Mouse (Mus musculus) MEL (cell line): Measurements from ENCODE around the gene Nphs2. TPM values are rescaled to one million over a fixed set of nuclear protein-coding genes. Genes with fewer than 3 reads are reported as not detected.

Experiments
- DNase-seq: peaks from one replicate; pipeline ENCODE4 v3.0.0; 2011; ENCODE audit warnings: low read depth, low spot score
- H3K27ac ChIP-seq: 2 replicates; pipeline ENCODE4 v1.5.1; 2012; ENCODE audit warnings: low read depth, mild to moderate bottlenecking, control low read depth, low read length, moderate library complexity; ENCODE audit not compliant: control insufficient read depth
- H3K27me3 ChIP-seq, 2 experiments: fragments of 150-350 bp in 1 of 2; sonication (generic) in 1 of 2; 2 replicates each; pipeline ENCODE4 v1.6.1; 2012; ENCODE audit warnings: low read length in 2 of 2, mild to moderate bottlenecking in 2 of 2, improper control_type of control experiment in 1 of 2, moderate library complexity in 1 of 2; ENCODE audit not compliant: insufficient read depth in 2 of 2, control insufficient read depth in 1 of 2
- H3K36me3 ChIP-seq, 2 experiments: 2 replicates each; pipeline ENCODE4 v1.6.1; 2012 to 2014; ENCODE audit warnings: low read length in 2 of 2, improper control_type of control experiment in 1 of 2, inconsistent platforms in 1 of 2, mild to moderate bottlenecking in 1 of 2; ENCODE audit not compliant: insufficient read depth in 2 of 2, control insufficient read depth in 1 of 2
- H3K4me1 ChIP-seq, 2 experiments: fragments of 150-350 bp in 1 of 2; sonication (generic) in 1 of 2; 2 replicates each; pipeline ENCODE4 v1.6.1; 2012; ENCODE audit warnings: low read length in 2 of 2, improper control_type of control experiment in 1 of 2, mild to moderate bottlenecking in 1 of 2; ENCODE audit not compliant: insufficient read depth in 2 of 2, control insufficient read depth in 1 of 2
- H3K4me3 ChIP-seq, 2 experiments: fragments of 150-350 bp in 1 of 2; sonication (generic) in 1 of 2; 2 replicates each; pipeline ENCODE4 v1.5.1; 2012; ENCODE audit warnings: low read depth in 2 of 2, low read length in 2 of 2, mild to moderate bottlenecking in 2 of 2, moderate library complexity in 2 of 2, control low read depth in 1 of 2, improper control_type of control experiment in 1 of 2; ENCODE audit not compliant: control insufficient read depth in 1 of 2, insufficient read depth in 1 of 2
- H3K79me2 ChIP-seq: 2 replicates; pipeline ENCODE4 v1.6.1; 2012; ENCODE audit warnings: mild to moderate bottlenecking, low read length, moderate library complexity; ENCODE audit not compliant: control insufficient read depth, poor library complexity, insufficient read depth
- H3K9ac ChIP-seq: 2 replicates; pipeline ENCODE4 v1.6.1; 2012; ENCODE audit warnings: low read depth, mild to moderate bottlenecking, control low read depth, low read length, moderate library complexity; ENCODE audit not compliant: control insufficient read depth, poor library complexity, severe bottlenecking
- H3K9me3 ChIP-seq: fragments of 150-350 bp; sonication (generic); replicated peaks from 2 replicates; pipeline ENCODE4 v1.6.1; 2012; ENCODE audit warnings: mild to moderate bottlenecking, low read length, improper control_type of control experiment, moderate library complexity; ENCODE audit not compliant: insufficient read depth
- BHLHE40 ChIP-seq: IDR thresholded peaks from 2 replicates; pipeline ENCODE4 v1.6.1; 2012; ENCODE audit warnings: low read depth, mild to moderate bottlenecking, inconsistent platforms, low read length, improper control_type of control experiment, borderline replicate concordance
- CHD2 ChIP-seq: IDR thresholded peaks from 2 replicates; pipeline ENCODE4 v1.6.1; 2011; ENCODE audit warnings: low read length, improper control_type of control experiment
- CTCF ChIP-seq, 3 experiments: IDR thresholded peaks in 2 of 3; conservative IDR thresholded peaks in 1 of 3; 2 replicates each; pipeline ENCODE4 v1.5.1; 2011 to 2012; ENCODE audit warnings: low read length in 3 of 3, low read depth in 2 of 3, mild to moderate bottlenecking in 2 of 3, improper control_type of control experiment in 1 of 3, inconsistent platforms in 1 of 3, mixed read lengths in 1 of 3, moderate library complexity in 1 of 3; ENCODE audit not compliant: control insufficient read depth in 1 of 3, insufficient read depth in 1 of 3, poor library complexity in 1 of 3, severe bottlenecking in 1 of 3
- E2F4 ChIP-seq: IDR thresholded peaks from 2 replicates; pipeline ENCODE4 v1.6.1; 2011; ENCODE audit warnings: low read depth, low read length, improper control_type of control experiment, borderline replicate concordance
- EP300 ChIP-seq, 2 experiments: IDR thresholded peaks; 2 replicates each; pipeline ENCODE4 v1.6.1; 2011; ENCODE audit warnings: improper control_type of control experiment in 2 of 2, low read length in 2 of 2, low read depth in 1 of 2, mild to moderate bottlenecking in 1 of 2
- ETS1 ChIP-seq: IDR thresholded peaks from 2 replicates; pipeline ENCODE4 v1.6.1; 2012; ENCODE audit warnings: low read depth, mild to moderate bottlenecking, inconsistent platforms, low read length, improper control_type of control experiment, moderate library complexity
- GATA1 ChIP-seq: IDR thresholded peaks from 2 replicates; pipeline ENCODE4 v1.6.1; 2011; ENCODE audit warnings: low read depth, low read length, improper control_type of control experiment
- HCFC1 ChIP-seq: IDR thresholded peaks from 2 replicates; pipeline ENCODE4 v1.6.1; 2012; ENCODE audit warnings: low read depth, mild to moderate bottlenecking, inconsistent platforms, low read length, improper control_type of control experiment, moderate library complexity
- JUND ChIP-seq: IDR thresholded peaks from 2 replicates; pipeline ENCODE4 v1.6.1; 2011; ENCODE audit warnings: low read depth, mild to moderate bottlenecking, improper control_type of control experiment, low read length
- MAFK ChIP-seq: IDR thresholded peaks from 2 replicates; pipeline ENCODE4 v1.6.1; 2011; ENCODE audit warnings: low read depth, mild to moderate bottlenecking, low read length, improper control_type of control experiment, borderline replicate concordance
- MAX ChIP-seq: IDR thresholded peaks from 2 replicates; pipeline ENCODE4 v1.6.1; 2011; ENCODE audit warnings: low read length, improper control_type of control experiment
- MAZ ChIP-seq: IDR thresholded peaks from 2 replicates; pipeline ENCODE4 v1.6.1; 2012; ENCODE audit warnings: low read depth, mild to moderate bottlenecking, inconsistent platforms, low read length, improper control_type of control experiment
- MYB ChIP-seq: IDR thresholded peaks from 2 replicates; pipeline ENCODE4 v1.6.1; 2011; ENCODE audit warnings: mild to moderate bottlenecking, low read depth, low read length, improper control_type of control experiment
- MYC ChIP-seq: IDR thresholded peaks from 2 replicates; pipeline ENCODE4 v1.6.1; 2011; ENCODE audit warnings: low read depth, mild to moderate bottlenecking, low read length, improper control_type of control experiment, moderate library complexity
- NELFE ChIP-seq: IDR thresholded peaks from 2 replicates; pipeline ENCODE4 v1.6.1; 2011; ENCODE audit warnings: low read depth, low read length, improper control_type of control experiment
- POLR2A ChIP-seq, 2 experiments: IDR thresholded peaks; 2 replicates each; pipeline ENCODE4 v1.6.1; 2011 to 2012; ENCODE audit warnings: low read length in 2 of 2, mild to moderate bottlenecking in 2 of 2, control low read depth in 1 of 2, improper control_type of control experiment in 1 of 2, low read depth in 1 of 2, moderate library complexity in 1 of 2; ENCODE audit not compliant: control insufficient read depth in 1 of 2, insufficient read depth in 1 of 2, poor library complexity in 1 of 2
- POLR2AphosphoS2 ChIP-seq: IDR thresholded peaks from 2 replicates; pipeline ENCODE4 v1.6.1; 2011; ENCODE audit warnings: low read length, improper control_type of control experiment
- POLR2AphosphoS5 ChIP-seq: IDR thresholded peaks from 2 replicates; pipeline ENCODE4 v1.6.1; 2012; ENCODE audit warnings: low read depth, borderline replicate concordance, mild to moderate bottlenecking, inconsistent platforms, low read length, moderate library complexity, mixed read lengths
- SIN3A ChIP-seq: IDR thresholded peaks from 2 replicates; pipeline ENCODE4 v1.6.1; 2012; ENCODE audit warnings: low read length, improper control_type of control experiment, inconsistent platforms
- SMC3 ChIP-seq: IDR thresholded peaks from 2 replicates; pipeline ENCODE4 v1.6.1; 2011; ENCODE audit warnings: low read depth, low read length, improper control_type of control experiment
- TAL1 ChIP-seq: IDR thresholded peaks from 2 replicates; pipeline ENCODE4 v1.6.1; 2012; ENCODE audit warnings: mild to moderate bottlenecking, inconsistent platforms, low read length, moderate library complexity, mixed read lengths
- TBP ChIP-seq: IDR thresholded peaks from 2 replicates; pipeline ENCODE4 v1.8.0; 2011; ENCODE audit warnings: low read depth, low read length, improper control_type of control experiment
- TCF12 ChIP-seq: IDR thresholded peaks from 2 replicates; pipeline ENCODE4 v1.6.1; 2014; ENCODE audit warnings: low read depth, mild to moderate bottlenecking, inconsistent platforms, low read length, improper control_type of control experiment, moderate library complexity
- UBTF ChIP-seq: IDR thresholded peaks from 2 replicates; pipeline ENCODE4 v1.6.1; 2012; ENCODE audit warnings: low read depth, mild to moderate bottlenecking, inconsistent platforms, low read length, improper control_type of control experiment, moderate library complexity, borderline replicate concordance; ENCODE audit not compliant: insufficient read depth
- USF1 ChIP-seq: IDR thresholded peaks from 2 replicates; pipeline ENCODE4 v1.6.1; 2014; ENCODE audit warnings: low read depth, mild to moderate bottlenecking, inconsistent platforms, low read length, improper control_type of control experiment, moderate library complexity
- USF2 ChIP-seq, 2 experiments: IDR thresholded peaks; 2 replicates each; pipeline ENCODE4 v1.6.1; 2011 to 2012; ENCODE audit warnings: improper control_type of control experiment in 2 of 2, low read length in 2 of 2, borderline replicate concordance in 1 of 2, inconsistent platforms in 1 of 2, low read depth in 1 of 2, mild to moderate bottlenecking in 1 of 2; ENCODE audit not compliant: insufficient read depth in 1 of 2
- ZC3H11A ChIP-seq: IDR thresholded peaks from 2 replicates; pipeline ENCODE4 v1.6.1; 2012; ENCODE audit warnings: low read depth, mild to moderate bottlenecking, inconsistent platforms, low read length, improper control_type of control experiment
- ZKSCAN1 ChIP-seq: IDR thresholded peaks from 2 replicates; pipeline ENCODE4 v1.6.1; 2012; ENCODE audit warnings: low read depth, mild to moderate bottlenecking, inconsistent platforms, low read length, improper control_type of control experiment, moderate library complexity
- ZMIZ1 ChIP-seq: IDR thresholded peaks from 2 replicates; pipeline ENCODE4 v1.6.1; 2012; ENCODE audit warnings: low read depth, mild to moderate bottlenecking, inconsistent platforms, low read length, improper control_type of control experiment, moderate library complexity
- ZNF384 ChIP-seq: IDR thresholded peaks from 2 replicates; pipeline ENCODE4 v1.6.1; 2012; ENCODE audit warnings: low read depth, mild to moderate bottlenecking, inconsistent platforms, low read length, improper control_type of control experiment
- polyA plus RNA-seq, 2 experiments: library from polyadenylated mRNA; stranded (reverse) in 1 of 2; unstranded in 1 of 2; fragments of >175 nt in 1 of 2; fragments of >200 nt in 1 of 2; gene quantifications; 2 replicates each; pipeline versions ENCODE4 v1.2.1 to v1.2.4; 2012; ENCODE audit warnings: low replicate concordance in 2 of 2, low read depth in 1 of 2; ENCODE audit not compliant: insufficient read length in 2 of 2, insufficient read depth in 1 of 2, missing spikeins in 1 of 2
- total RNA-seq: library from RNA; depleted of rRNA; stranded (reverse); fragments of 300-350 nt; gene quantifications from 2 replicates; pipeline ENCODE4 v1.2.3, GENCODE M21; 2012

Gene Nphs2
- total and polyA plus RNA-seq, 3 experiments, result not detected

GRCm38 (mm10) chr1:156285541-156285896 is 25.0 kb upstream of the Nphs2 start:
- Histone ChIP-seq H3K27ac (no peak overlapping the region), H3K27me3 (no peaks in the 10 kb centered on the region), H3K9ac (no peak overlapping the region), H3K79me2 (no peaks in the 10 kb centered on the region), H3K9me3 (no peaks in the 10 kb centered on the region), H3K4me3 (no peak overlapping the region), H3K36me3 (peaks cover 0 to 27% of the 10 kb centered on the region in 2 experiments; a peak in 2 of 4 replicates), H3K4me1 (peaks cover 13 to 18% of the 10 kb centered on the region in 2 experiments)
- no peak for DNase-seq
- TF ChIP-seq USF1 (no peak), TCF12 (no peak), TAL1 (no peak), ZKSCAN1 (no peak), HCFC1 (no peak), MAFK (no peak), MAX (no peak), NELFE (no peak), MAZ (no peak), POLR2AphosphoS2 (no peak), UBTF (no peak), SMC3 (no peak), ZC3H11A (no peak), ZNF384 (no peak), ZMIZ1 (no peak)

GRCm38 (mm10) chr1:156288556-156289221 is 21.8 kb upstream of the Nphs2 start:
- Histone ChIP-seq H3K27ac (peak overlapping the region; percentile 91), H3K79me2 (no peaks in the 10 kb centered on the region), H3K36me3 (peaks cover 0 to 28% of the 10 kb centered on the region in 2 experiments; a peak in 2 of 4 replicates), H3K4me1 (peaks cover 16 to 26% of the 10 kb centered on the region in 2 experiments), H3K4me3 (peak overlapping the region; percentile 22 to 49), H3K27me3 (no peaks in the 10 kb centered on the region), H3K9ac (peak overlapping the region; percentile 64), H3K9me3 (no peaks in the 10 kb centered on the region)
- peak; percentile 69 for TF ChIP-seq GATA1
- TF ChIP-seq MYB, result peak; percentile 94
- TF ChIP-seq SIN3A, result peak; percentile 34
- TF ChIP-seq POLR2AphosphoS5, result no peak
- TF ChIP-seq UBTF, result no peak
- TF ChIP-seq CTCF (IDR thresholded peaks at IDR 0.05 in 2 of 3, conservative IDR thresholded peaks at IDR 0.05 in 1 of 3; ENCODE audit: control insufficient read depth in 1 of 3, insufficient read depth in 1 of 3, low read depth in 2 of 3, low read length in 3 of 3, poor library complexity in 1 of 3, severe bottlenecking in 1 of 3), result no peak
- 0 out of 2 replicates have a peak, but pooled peaks have one; percentile 50 for TF ChIP-seq MYC
- peak; percentile 97 for TF ChIP-seq USF1
- peak; percentile 84; the same call in 1 of the 2 replicates for TF ChIP-seq BHLHE40
- peak; percentile 79 to 89; a peak in 3 of 4 replicates for TF ChIP-seq EP300 (IDR thresholded peaks at IDR 0.05; ENCODE audit: low read depth in 1 of 2, low read length in 2 of 2)
- peak; percentile 85 for TF ChIP-seq ETS1
- no peak; the same call in 1 of the 2 replicates for TF ChIP-seq TCF12
- TF ChIP-seq ZNF384, result no peak
- 0 out of 2 replicates have a peak, but pooled peaks have one; percentile 58 for TF ChIP-seq TBP
- TF ChIP-seq POLR2AphosphoS2, result no peak
- TF ChIP-seq MAZ, result no peak
- no peak for TF ChIP-seq E2F4
- peak in 1 of 2 experiments; percentile 70; a peak in 2 of 4 replicates for TF ChIP-seq POLR2A (IDR thresholded peaks at IDR 0.05; ENCODE audit: control insufficient read depth in 1 of 2, insufficient read depth in 1 of 2, low read depth in 1 of 2, low read length in 2 of 2, poor library complexity in 1 of 2)
- TF ChIP-seq USF2 (IDR thresholded peaks at IDR 0.05; ENCODE audit: borderline replicate concordance in 1 of 2, insufficient read depth in 1 of 2, low read depth in 1 of 2, low read length in 2 of 2), result peak; percentile 75 to 88
- TF ChIP-seq JUND, result no peak
- no peak for TF ChIP-seq NELFE
- peak; percentile 50 for TF ChIP-seq TAL1
- peak; percentile 74; the same call in 1 of the 2 replicates for TF ChIP-seq MAX
- TF ChIP-seq CHD2, result no peak
- peak; percentile 90 for DNase-seq
